8 mouse cellular contexts compared by ENCODE assay signal in the genomic region with DNA sequence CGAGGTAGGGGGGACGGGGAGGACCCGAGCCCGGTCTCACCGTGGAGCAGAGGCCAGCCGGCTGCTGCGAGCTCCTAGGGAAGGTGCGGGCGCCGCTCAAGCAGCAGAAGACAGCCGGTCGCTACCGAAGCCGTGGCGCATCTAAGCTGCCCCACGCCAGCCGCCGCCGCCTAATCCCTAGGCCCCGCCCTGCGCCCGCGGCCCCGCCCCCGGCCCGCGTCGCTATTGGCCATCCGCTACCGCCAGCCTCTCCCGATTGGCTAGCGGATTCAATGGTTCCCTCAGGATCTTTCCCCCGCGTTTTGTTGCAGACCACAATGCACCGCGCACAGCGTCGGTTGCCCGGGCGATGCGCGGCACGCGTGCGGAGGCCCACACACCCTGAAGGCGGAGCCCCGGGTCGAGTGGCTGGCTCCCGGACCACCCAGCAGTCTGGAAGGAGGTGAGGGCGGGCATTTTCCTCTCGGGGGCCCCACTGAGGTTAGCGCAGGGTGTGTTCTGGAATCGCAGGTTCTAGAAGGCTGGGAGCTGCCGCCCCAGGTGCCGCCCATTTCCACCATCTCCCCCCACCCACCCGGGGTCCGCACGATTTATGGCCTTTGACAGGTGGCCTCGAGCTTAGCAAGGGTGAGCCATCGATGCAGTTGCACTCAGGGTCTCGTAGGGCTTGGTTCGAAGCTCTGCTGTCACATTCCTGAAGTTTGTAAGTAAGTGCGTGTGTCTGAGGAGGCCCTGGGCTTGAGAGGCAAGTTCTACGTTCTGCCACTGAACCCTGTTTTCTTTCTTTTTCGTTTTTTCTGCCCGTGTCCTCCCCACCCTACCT. TPM values are rescaled to one million over a fixed set of nuclear protein-coding genes. Genes with fewer than 3 reads are reported as not detected.
DNase-seq lines count a peak whose midpoint lies in the region; ATAC-seq and TF ChIP-seq lines count a peak whose summit lies in the region.

A gene (minus strand): TSS at position 208 of the 823 bp plus-strand sequence.

- peak; percentile 93 for ATAC-seq in activated CD4-positive, CD25-positive, alpha-beta regulatory T cell, adult 4 months
- peak; percentile 95 for ATAC-seq in megakaryocyte progenitor cell, adult 5-6 weeks (replicated peaks; ENCODE audit: poor library complexity)

- DNase-seq in gastrocnemius, postnatal 10 days, result peak; percentile 99
- peak; percentile 100 for DNase-seq in induced T-regulatory cell, adult 2 months (ENCODE audit: low read depth)
- peak; percentile 95 to 99 for DNase-seq in left cerebral cortex, adult 9 months (ENCODE audit: low spot score in 2 of 2)
- peak; percentile 99 for DNase-seq in right cerebral cortex, postnatal 14 days
- DNase-seq in urinary bladder, postnatal 36 days (ENCODE audit: low spot score in 2 of 2), result peak; percentile 100

- TF ChIP-seq POLR2A in cortical plate, adult 2 months (IDR thresholded peaks at IDR 0.05; ENCODE audit: extremely low read depth, insufficient read depth, low read length), result peak; percentile 80

- 0 out of 2 replicates have a peak, but pooled peaks have one; percentile 1 for TF ChIP-seq CTCF in cortical plate, adult 2 months (IDR thresholded peaks at IDR 0.05; ENCODE audit: extremely low read depth, insufficient read depth, low read length)

- peak within 1 kb of the TSS; percentile 77 for H3K27ac ChIP-seq in cortical plate, adult 2 months (ENCODE audit: insufficient read depth, low read length)

- peaks cover 2% of the 10 kb centered on the region; the same call in 1 of the 2 replicates for H3K4me1 ChIP-seq in cortical plate, adult 2 months (ENCODE audit: control insufficient read depth, insufficient read depth, low read length)

- peak within 1 kb of the TSS; percentile 97 for H3K4me3 ChIP-seq in cortical plate, adult 2 months (ENCODE audit: insufficient read depth, low read length)

RNA-seq across cellular contexts. Expression of the gene that starts here (rescaled TPM):
- polyA plus RNA-seq in activated CD4-positive, CD25-positive, alpha-beta regulatory T cell, adult 4 months (2017; shearing (Covaris generic)), result 100 to 1,000 TPM; 459 to 496 TPM
- 753 and 867 TPM in 2 replicates for polyA plus RNA-seq in cortical plate, adult 2 months (2012; rRNA removed)
- total RNA-seq in gastrocnemius, postnatal 10 days (2021), result 100 to 1,000 TPM; 134 to 168 TPM
- 690 and 788 TPM in 2 replicates for total RNA-seq in megakaryocyte progenitor cell, adult 5-6 weeks (2015)
- total RNA-seq in megakaryocyte progenitor cell, adult 5-6 weeks (2017), result 334 and 365 TPM in 2 replicates

Comparison
In these comparisons a context has a peak if more than half of its experiments do, and no peak if none do; other contexts are left out.
1. Peak in every context shown above with its lines: DNase-seq, ATAC-seq, H3K4me3 ChIP-seq and H3K27ac ChIP-seq.